Mouse (Mus musculus) lung, adult 2 months (tissue): ENCODE measurements around the gene Flad1. TPM values are rescaled to one million over a fixed set of nuclear protein-coding genes. Genes with fewer than 3 reads are reported as not detected.

Source experiments
- DNase-seq: peaks from one replicate; pipeline ENCODE4 v3.0.0; 2022
- H3K4me1 ChIP-seq: fragments of 200-500 bp; 2 replicates; pipeline ENCODE4 v1.6.1; 2011; ENCODE audit warnings: low read length; ENCODE audit not compliant: control insufficient read depth, insufficient read depth
- H3K4me3 ChIP-seq: fragments of 200-500 bp; replicated peaks from 2 replicates; pipeline ENCODE3; 2011; ENCODE audit warnings: low read depth, mild to moderate bottlenecking, control low read depth, low read length; ENCODE audit errors: extremely low read depth
- CTCF ChIP-seq: fragments of 200-500 bp; IDR thresholded peaks from 2 replicates; pipeline ENCODE4 v1.5.1; 2011; ENCODE audit warnings: mild to moderate bottlenecking, low read length, control low read depth; ENCODE audit not compliant: insufficient read depth
- POLR2A ChIP-seq: fragments of 200-500 bp; IDR thresholded peaks from 2 replicates; pipeline ENCODE4 v1.6.1; 2011; ENCODE audit warnings: low read depth, mild to moderate bottlenecking, control low read depth, low read length, borderline replicate concordance; ENCODE audit errors: extremely low read depth
- WGBS: fragments of 180-500 bp; shearing (Covaris S2); methylation state at CpG from one replicate; pipeline ENCODE4 v1.1.7; 2018; 5-methylcytosine and 5-hydroxymethylcytosine counted together
- polyA plus RNA-seq: library from polyadenylated mRNA; depleted of rRNA; stranded (reverse); fragments of >200 nt; gene quantifications from 2 replicates; pipeline ENCODE4 v1.2.3, GENCODE M21; 2012; rRNA removed

Gene Flad1
- polyA plus RNA-seq, 1 experiment, result 26.6 TPM

GRCm38 (mm10) chr3:89355512-89355902, 56.2 kb downstream of the Flad1 start:
- WGBS, result 71% methylated on average over 6 of the region's 6 CpGs

GRCm38 (mm10) chr3:89354816-89355511, 56.7 kb downstream of the Flad1 start:
- peaks cover 4% of the 10 kb centered on the region; the same call in 1 of the 2 replicates for H3K4me1 ChIP-seq
- TF ChIP-seq CTCF, result peak; percentile 81
- TF ChIP-seq POLR2A, result no peak
- WGBS, result 15% methylated on average over 5 of the region's 5 CpGs
- peak; percentile 87 for DNase-seq
- H3K4me3 ChIP-seq, result no peak overlapping the region

More at GRCm38 (mm10) chr3:89355512-89355902, 56.2 kb downstream of the Flad1 start:
- Histone ChIP-seq H3K4me3 (no peak overlapping the region), H3K4me1 (0 out of 2 replicates have a peak, but pooled peaks cover under 1% of the 10 kb centered on the region)
- no peak for DNase-seq
- TF ChIP-seq POLR2A, result no peak

GRCm38 (mm10) chr3:89351271-89351670, 60.4 kb downstream of the Flad1 start:
- no peak for TF ChIP-seq CTCF
- no peak for TF ChIP-seq POLR2A
- peaks cover 10% of the 10 kb centered on the region for H3K4me1 ChIP-seq
- DNase-seq, result no peak
- WGBS, result 63% methylated on average over 5 of the region's 5 CpGs
- no peak overlapping the region for H3K4me3 ChIP-seq

Other genes starting within 250 kb of the Flad1 start
- gene Clk2, start 247.1 kb downstream of the Flad1 start, polyA plus RNA-seq, result 55.4 and 67.8 TPM in 2 replicates
- 123 and 127 TPM in 2 replicates for gene Scamp3, start 234.4 kb downstream of the Flad1 start, polyA plus RNA-seq
- gene Fam189b, start 228.7 kb downstream of the Flad1 start, polyA plus RNA-seq, result 36.7 and 39.0 TPM in 2 replicates
- gene Gba, start 208.9 kb downstream of the Flad1 start, polyA plus RNA-seq, result 56.4 and 94.2 TPM in 2 replicates
- 134 and 139 TPM in 2 replicates for gene Thbs3, start 196.7 kb downstream of the Flad1 start, polyA plus RNA-seq
- gene Mtx1, start 184.8 kb downstream of the Flad1 start, polyA plus RNA-seq, result 107 and 110 TPM in 2 replicates
- 294 and 354 TPM in 2 replicates for gene Muc1, start 182.8 kb downstream of the Flad1 start, polyA plus RNA-seq
- 189 and 252 TPM in 2 replicates for gene Krtcap2, start 165.9 kb downstream of the Flad1 start, polyA plus RNA-seq
- gene Trim46, start 165.6 kb downstream of the Flad1 start, polyA plus RNA-seq, result 11.0 and 11.8 TPM in 2 replicates
- 411 and 476 TPM in 2 replicates for gene Dpm3, start 152.5 kb downstream of the Flad1 start, polyA plus RNA-seq
- gene Slc50a1, start 141.3 kb downstream of the Flad1 start, polyA plus RNA-seq, result 228 and 297 TPM in 2 replicates
- gene Efna1, start 130.7 kb downstream of the Flad1 start, polyA plus RNA-seq, result 132 and 134 TPM in 2 replicates
- gene Efna3, start 88.9 kb downstream of the Flad1 start, polyA plus RNA-seq, result 4.1 and 20.3 TPM in 2 replicates
- gene Efna4, start 73.8 kb downstream of the Flad1 start, polyA plus RNA-seq, result 7.3 and 9.3 TPM in 2 replicates
- 190 and 225 TPM in 2 replicates for gene Adam15, start 61.9 kb downstream of the Flad1 start, polyA plus RNA-seq
- gene Dcst2, start 49.9 kb downstream of the Flad1 start, polyA plus RNA-seq, result 0.28 and 0.31 TPM in 2 replicates
- gene Dcst1, start 46.6 kb downstream of the Flad1 start, polyA plus RNA-seq, result 0.06 TPM in 1 of 2 replicates, not detected in the other
- 63.0 and 64.0 TPM in 2 replicates for gene Zbtb7b, start 17.1 kb downstream of the Flad1 start, polyA plus RNA-seq
- 0.45 and 1.5 TPM in 2 replicates for gene Lenep, start 9.1 kb downstream of the Flad1 start, polyA plus RNA-seq
- 6.7 and 11.7 TPM in 2 replicates for gene Cks1b, start 6.5 kb upstream of the Flad1 start, polyA plus RNA-seq
- 69.8 and 84.6 TPM in 2 replicates for gene Shc1, start 6.6 kb upstream of the Flad1 start, polyA plus RNA-seq
- 60.6 and 138 TPM in 2 replicates for gene Pygo2, start 18.3 kb upstream of the Flad1 start, polyA plus RNA-seq
- 66.2 and 78.1 TPM in 2 replicates for gene Pbxip1, start 24.8 kb upstream of the Flad1 start, polyA plus RNA-seq
- gene Pmvk, start 42.7 kb upstream of the Flad1 start, polyA plus RNA-seq, result 35.3 and 52.1 TPM in 2 replicates
- 6.8 and 7.1 TPM in 2 replicates for gene Kcnn3, start 108.3 kb upstream of the Flad1 start, polyA plus RNA-seq